Mouse (Mus musculus) CD4-positive, CD25-positive, alpha-beta regulatory T cell, adult 4 months (primary cell): ENCODE measurements around the gene Susd6. TPM values are rescaled to one million over a fixed set of nuclear protein-coding genes. Genes with fewer than 3 reads are reported as not detected.

Experiments used
- ATAC-seq: one replicate; pipeline ENCODE4 v1.8.0; 2017
- polyA plus RNA-seq, 2 experiments: library from polyadenylated mRNA; unstranded; fragments of 100-300 nt; shearing (Covaris generic); gene quantifications; one replicate each; pipeline ENCODE4 v1.2.1; 2017

Susd6 gene
- polyA plus RNA-seq, 2 experiments from 2014 or later, result 23.1 to 29.8 TPM

GRCm38 (mm10) chr12:80838787-80839186, 48.5 kb downstream of the Susd6 start:
- no peak for ATAC-seq

DNA sequence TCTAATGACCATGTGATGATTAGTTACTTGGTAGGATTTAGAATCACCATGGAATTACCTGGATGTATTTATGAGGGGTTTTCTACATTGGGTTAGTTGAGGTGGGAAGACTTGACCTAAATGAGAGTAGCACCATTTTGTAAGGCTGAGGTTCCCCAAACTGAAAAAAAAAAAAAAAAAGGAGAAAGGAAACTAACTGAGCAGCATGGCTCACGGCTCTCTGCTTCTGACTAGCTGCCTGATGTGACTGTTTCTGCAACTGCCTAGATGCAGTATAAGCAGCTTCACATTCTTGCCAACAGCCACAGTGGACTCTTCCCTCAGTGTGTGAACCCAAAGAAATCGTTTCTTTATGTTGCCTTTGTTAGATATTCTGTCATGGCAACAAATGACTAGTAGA, 49.3 kb downstream of the Susd6 start:
- peak; percentile 17 for ATAC-seq

GRCm38 (mm10) chr12:80841618-80842017, 51.3 kb downstream of the Susd6 start:
- ATAC-seq, result no peak

- ATAC-seq, result no peak
Measured at GRCm38 (mm10) chr12:80842609-80843008, 52.3 kb downstream of the Susd6 start.

- ATAC-seq, result no peak
Measured at GRCm38 (mm10) chr12:80843236-80843635, 52.9 kb downstream of the Susd6 start.

DNA sequence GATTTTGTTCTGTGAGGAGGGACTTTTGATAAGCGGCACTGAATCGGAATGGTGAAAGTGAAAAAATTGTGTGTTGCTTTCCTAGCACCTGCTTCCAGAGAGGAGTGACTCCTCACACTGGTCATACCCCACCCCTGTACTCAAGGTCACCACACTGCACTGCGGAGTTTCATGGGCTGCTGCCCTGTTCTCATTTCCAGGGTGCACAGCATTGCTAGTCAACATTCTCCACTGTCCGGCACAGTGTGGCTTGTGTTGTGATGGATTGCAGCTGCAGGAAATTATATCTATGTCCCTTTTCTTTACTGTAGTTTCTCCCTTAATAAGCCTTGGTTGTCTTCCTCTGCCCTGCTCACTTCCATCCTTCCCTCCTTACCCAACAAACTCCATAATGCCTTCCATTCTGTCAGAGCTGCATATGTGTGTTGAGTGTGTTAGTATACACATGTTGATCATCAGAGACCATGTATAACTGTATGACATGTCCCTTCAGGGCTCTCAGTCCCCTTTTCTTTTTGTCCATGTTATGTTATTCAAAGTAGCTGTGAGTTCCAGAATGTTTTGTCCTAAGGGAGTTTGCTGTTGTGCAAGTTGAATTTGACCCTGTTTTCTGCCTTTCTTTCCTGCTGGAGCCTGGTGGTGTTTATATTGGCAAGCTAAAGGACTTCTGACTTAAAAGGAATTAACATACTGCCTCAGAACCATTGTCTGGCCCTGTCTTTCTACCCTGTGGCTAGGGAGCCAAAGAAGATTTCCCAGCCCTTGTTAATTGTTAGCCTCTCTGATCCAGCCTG, 53.5 kb downstream of the Susd6 start:
- no peak for ATAC-seq

GRCm38 (mm10) chr12:80845901-80846300, 55.6 kb downstream of the Susd6 start:
- no peak for ATAC-seq

DNA sequence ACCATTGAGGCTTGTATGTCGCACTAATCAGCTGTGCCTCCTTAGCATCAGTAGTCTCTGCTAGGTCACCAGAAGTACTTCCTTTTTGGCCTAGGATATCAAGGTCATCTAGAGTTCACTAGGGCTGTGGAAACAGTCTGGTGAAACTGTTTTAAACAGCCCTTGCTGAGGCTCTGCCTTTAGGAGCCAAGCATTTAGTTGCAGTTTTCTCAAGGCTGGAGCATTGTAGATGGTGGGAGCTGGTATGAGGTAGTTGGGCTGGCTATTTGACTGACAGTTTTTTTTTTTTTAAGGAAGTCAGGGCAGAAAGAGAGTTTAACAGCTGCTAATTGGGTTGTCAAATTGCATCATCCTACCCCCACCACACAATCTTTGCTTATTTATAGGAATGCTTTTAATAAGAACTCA, 56.6 kb downstream of the Susd6 start:
- ATAC-seq, result peak; percentile 87

- no peak for ATAC-seq
Measured at GRCm38 (mm10) chr12:80852001-80852400, 61.7 kb downstream of the Susd6 start.

DNA sequence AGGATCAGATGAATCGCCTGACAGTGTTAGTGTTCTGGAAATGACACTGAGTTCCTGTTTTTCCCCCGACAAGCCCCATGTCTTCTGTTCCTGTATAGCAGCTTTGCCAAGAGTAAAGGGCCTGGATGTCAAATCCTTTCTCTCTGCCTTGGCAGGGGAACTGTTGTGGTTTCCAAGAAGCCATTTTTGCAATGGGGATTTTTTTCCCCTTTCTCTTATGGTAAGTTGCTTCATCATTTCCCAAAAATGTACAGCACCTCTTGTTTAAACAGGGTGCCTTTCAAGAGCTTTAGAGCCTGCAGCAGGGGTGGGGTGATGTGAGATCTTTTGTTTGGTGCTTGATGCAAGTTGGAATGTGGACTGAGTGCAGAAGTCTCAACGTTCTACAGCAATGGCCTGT, 63.4 kb downstream of the Susd6 start:
- ATAC-seq, result no peak

DNA sequence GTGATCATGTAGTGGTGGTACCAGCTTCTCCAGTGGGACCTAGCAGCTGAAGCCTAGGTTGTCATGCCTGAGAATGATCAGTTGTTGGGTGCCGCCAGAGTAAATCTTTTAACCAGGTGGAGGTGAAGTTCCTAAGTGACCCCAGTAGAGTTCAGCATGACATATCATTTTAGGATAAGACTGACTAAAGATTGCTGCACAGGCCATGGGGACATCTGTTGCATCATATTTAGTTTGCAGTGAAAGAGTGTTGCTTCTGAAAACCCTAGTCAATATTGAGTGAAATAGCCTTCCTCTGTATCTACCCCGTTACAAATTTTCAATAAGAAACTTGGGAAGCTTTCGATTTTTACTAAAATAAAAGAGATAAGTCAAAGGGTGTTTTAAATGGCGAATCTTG, 64.4 kb downstream of the Susd6 start:
- no peak for ATAC-seq

DNA sequence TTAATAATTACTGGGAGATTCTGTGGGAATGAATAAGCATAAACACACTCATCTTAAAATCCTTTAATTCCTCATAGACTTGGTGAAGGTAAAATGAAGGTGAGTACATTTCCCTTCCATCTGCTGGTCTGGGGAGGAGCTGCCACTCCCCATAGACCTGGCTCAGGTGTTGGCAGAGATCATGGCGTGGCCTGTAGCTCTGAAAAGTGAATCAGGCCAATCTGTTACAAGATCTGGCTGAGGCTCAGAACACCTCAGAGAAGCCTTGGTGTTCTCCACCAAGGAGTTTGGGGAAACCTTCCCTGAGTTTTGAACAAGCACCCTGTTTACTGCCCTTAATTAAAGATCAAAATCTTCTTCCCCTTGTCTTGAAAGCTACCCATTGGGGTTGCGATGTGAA, 64.8 kb downstream of the Susd6 start:
- no peak for ATAC-seq

DNA sequence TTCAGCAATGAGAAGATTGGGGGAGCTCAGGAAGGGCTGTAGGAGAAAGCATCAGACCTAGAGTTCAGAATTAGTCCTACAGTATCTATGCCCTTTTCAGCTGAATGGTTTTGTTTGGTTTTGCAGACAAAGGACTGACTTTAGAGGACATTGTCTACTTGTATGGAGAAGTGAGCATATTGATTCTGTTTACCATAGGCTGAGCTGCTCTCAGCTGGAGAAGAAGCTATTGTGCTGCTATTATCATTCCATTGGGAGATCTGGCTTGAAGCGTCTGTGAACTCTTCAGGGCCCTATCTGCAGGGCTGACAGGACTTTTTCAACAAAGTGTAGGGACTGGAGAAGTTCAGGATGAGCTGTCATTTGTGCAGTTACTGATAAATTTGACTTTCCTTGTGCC, 65.3 kb downstream of the Susd6 start:
- no peak for ATAC-seq

- ATAC-seq, result no peak
Measured at GRCm38 (mm10) chr12:80857636-80858293, 67.5 kb downstream of the Susd6 start.

- ATAC-seq, result no peak
Measured at GRCm38 (mm10) chr12:80858307-80858706, 68.0 kb downstream of the Susd6 start.

DNA sequence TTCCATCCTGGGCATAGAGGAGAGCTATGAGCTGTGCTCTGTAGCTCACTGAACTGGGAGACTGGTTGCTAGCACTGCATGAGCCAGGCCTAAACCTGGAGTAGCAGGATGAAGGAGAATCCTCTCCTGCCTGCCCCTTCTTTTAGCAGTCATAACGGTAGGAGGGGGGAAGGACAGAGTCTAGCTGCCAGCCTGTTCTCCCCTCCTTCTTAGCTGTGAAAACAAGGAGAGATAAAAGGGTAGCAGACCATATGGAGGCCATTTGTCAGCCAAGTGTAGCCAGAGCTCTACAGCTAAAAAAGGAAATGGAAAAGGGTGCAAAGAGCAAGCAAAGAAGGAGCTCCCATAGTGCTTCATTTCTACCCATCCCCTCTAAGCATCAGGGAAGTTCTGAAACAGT, 71.6 kb downstream of the Susd6 start:
- ATAC-seq, result no peak

- no peak for ATAC-seq
Measured at GRCm38 (mm10) chr12:80863370-80863769, 73.1 kb downstream of the Susd6 start.

DNA sequence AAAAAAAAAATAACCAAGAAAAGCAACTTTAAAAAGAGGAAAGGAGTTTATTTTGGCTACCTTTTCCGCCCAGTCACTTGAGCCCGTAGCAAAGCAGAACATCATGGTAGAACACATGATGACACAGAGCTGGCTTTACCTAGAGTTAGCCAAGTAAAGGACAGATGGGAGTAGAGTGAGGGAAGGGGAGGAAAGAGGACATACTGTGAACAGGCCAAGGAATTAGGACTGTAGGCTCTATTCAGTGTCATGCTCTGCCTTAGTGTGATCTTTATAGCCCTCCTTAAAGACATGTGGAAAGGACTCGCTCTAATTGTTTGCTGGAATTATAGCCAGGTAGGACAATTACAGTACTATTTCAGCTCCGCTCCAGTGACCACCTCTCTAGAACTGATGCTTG, 74.9 kb downstream of the Susd6 start:
- ATAC-seq, result no peak

- no peak for ATAC-seq
Measured at GRCm38 (mm10) chr12:80866023-80866422, 75.7 kb downstream of the Susd6 start.

GRCm38 (mm10) chr12:80867083-80867482, 76.8 kb downstream of the Susd6 start:
- no peak for ATAC-seq

- ATAC-seq, result no peak
Measured at GRCm38 (mm10) chr12:80868401-80868800, 78.1 kb downstream of the Susd6 start.

DNA sequence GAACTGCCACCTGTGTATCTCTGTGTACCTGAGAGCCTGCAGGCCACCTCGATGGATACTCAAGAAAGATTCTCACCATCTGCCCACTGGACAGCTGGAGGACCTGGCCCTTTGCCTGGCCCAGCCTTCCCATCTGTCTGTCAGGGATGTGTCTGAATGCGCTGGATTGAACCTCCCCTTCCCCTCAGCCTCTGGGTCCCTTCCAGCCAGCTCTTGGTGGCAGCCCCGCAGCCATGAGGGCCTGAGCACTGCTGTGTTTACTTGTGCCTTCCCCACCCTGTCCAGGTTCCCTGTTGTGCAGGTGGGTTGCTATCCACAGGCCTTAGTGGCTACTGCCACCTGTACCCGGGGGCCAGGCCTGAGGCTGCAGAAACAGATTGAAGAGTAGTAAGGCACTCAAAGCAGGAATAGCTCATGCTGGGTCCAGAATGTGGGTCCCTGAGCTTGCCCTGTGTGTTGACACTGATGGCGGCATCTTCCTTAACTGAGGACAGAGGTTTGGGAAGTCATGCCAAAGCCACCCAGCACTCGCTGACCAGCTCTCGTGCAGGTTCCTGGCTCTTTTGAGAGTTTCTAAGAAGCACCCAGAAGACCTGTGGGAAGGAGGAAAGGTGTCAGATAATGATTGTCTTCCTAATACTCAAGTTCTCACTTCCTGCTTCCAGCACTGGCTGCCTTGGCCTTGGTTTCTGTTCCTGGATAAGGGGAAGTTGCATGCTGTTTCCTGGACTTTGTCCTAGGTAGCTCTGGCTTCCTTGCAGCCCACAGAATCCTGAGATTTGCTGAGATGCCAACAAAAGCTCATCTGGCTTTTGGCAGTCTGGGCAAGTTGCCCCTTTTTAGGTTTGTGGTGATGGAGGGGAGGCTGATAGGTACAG, 87.1 kb downstream of the Susd6 start:
- ATAC-seq, result no peak

DNA sequence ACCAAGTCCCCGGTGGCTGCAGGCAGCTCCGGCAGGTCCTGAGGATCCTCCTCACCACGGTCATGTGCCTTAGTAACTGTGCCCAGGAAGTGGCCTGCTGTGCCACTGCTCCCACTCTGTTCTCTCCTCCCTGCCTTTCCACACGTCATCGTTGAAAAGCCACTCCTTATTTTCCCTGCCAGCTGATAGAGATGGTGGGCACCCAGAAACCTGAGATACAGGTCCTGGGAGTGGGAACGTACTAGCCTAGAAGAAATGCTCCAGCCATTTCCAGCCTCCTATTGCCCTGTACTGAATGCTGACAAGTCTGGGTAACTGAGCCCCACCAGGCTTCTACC, 87.8 kb downstream of the Susd6 start:
- no peak for ATAC-seq

- ATAC-seq, result no peak
Measured at GRCm38 (mm10) chr12:80878653-80879052, 88.3 kb downstream of the Susd6 start.
